Mouse (Mus musculus): ENCODE data around the gene Fam162a.

DNA sequence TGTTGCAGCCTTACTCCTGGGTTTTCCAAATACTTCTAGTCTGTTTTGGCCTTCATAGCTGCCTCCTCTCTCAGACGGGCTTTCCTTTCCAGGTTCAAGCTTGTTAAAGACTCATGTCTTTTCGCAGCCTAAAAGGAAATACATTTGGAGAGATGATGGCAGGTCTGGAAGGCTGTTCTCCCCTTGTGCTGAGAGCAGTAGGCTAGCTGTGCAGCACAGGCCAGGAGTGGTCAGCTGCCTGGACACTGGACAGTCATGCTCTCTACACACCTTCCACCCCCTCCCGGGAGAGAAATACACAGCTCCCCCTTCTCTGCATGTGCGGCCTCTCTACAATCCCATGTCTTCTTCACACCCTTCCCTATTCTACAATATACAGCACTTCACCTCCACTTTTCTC, 27.4 kb downstream of the Fam162a start:
- no peak for TF ChIP-seq POLR2A (IDR thresholded peaks at IDR 0.05; ENCODE audit: low read depth, low read length)
- no peak for TF ChIP-seq CTCF (IDR thresholded peaks at IDR 0.05; ENCODE audit: extremely low read depth, insufficient read depth, insufficient read length, insufficient replicate concordance)
